Mouse (Mus musculus) CH12.LX (cell line): ENCODE data around the gene Clba1. TPM values are rescaled to one million over a fixed set of nuclear protein-coding genes. Genes with fewer than 3 reads are reported as not detected.
"Not testable (repeated sequence)": the region's sequence is repeated elsewhere in the genome, so short reads cannot be mapped to it uniquely, and the experiment has no call there.

Experiments
- DNase-seq: peaks from one replicate; pipeline ENCODE4 v3.0.0-alpha.2; 2013; ENCODE audit errors: extremely low read depth
- H3K27ac ChIP-seq: 2 replicates; pipeline ENCODE4 v1.5.1; 2012; ENCODE audit warnings: low read depth, mild to moderate bottlenecking, control low read depth, moderate library complexity; ENCODE audit not compliant: insufficient read depth
- H3K27me3 ChIP-seq: replicated peaks from 2 replicates; pipeline ENCODE3; 2012; ENCODE audit warnings: inconsistent platforms
- H3K36me3 ChIP-seq, 2 experiments: replicated peaks in 1 of 2; 2 replicates each; pipeline versions ENCODE3 to v1.6.1; 2012; ENCODE audit warnings: inconsistent platforms in 1 of 2, low read length in 1 of 2, mild to moderate bottlenecking in 1 of 2, mixed read lengths in 1 of 2, moderate library complexity in 1 of 2; ENCODE audit not compliant: control insufficient read depth in 1 of 2, insufficient read depth in 1 of 2
- H3K4me1 ChIP-seq, 2 experiments: 2 replicates each; pipeline ENCODE4 v1.6.1; 2012; ENCODE audit warnings: inconsistent platforms in 1 of 2, moderate library complexity in 1 of 2; ENCODE audit not compliant: insufficient read depth in 2 of 2, control insufficient read depth in 1 of 2
- H3K4me2 ChIP-seq: 2 replicates; pipeline ENCODE4 v1.6.1; 2012; ENCODE audit warnings: low read depth, mild to moderate bottlenecking, control low read depth; ENCODE audit not compliant: poor library complexity, insufficient read depth, severe bottlenecking
- H3K4me3 ChIP-seq, 3 experiments: fragments of 150-350 bp in 1 of 3; sonication (generic) in 1 of 3; replicated peaks in 1 of 3; 2 replicates each; pipeline versions ENCODE3 to v1.5.1; 2011 to 2012; ENCODE audit warnings: low read depth in 2 of 3, low read length in 2 of 3, mild to moderate bottlenecking in 2 of 3, moderate library complexity in 2 of 3, control low read depth in 1 of 3, improper control_type of control experiment in 1 of 3, inconsistent platforms in 1 of 3, mixed read lengths in 1 of 3; ENCODE audit not compliant: poor library complexity in 1 of 3
- H3K79me2 ChIP-seq: replicated peaks from 2 replicates; pipeline ENCODE4 v1.6.1; 2012; ENCODE audit warnings: mild to moderate bottlenecking, moderate library complexity; ENCODE audit not compliant: control insufficient read depth, poor library complexity, insufficient read depth, severe bottlenecking; ENCODE audit errors: extremely low read depth
- H3K9ac ChIP-seq: 2 replicates; pipeline ENCODE4 v1.6.1; 2012; ENCODE audit warnings: low read depth, mild to moderate bottlenecking, control low read depth, moderate library complexity; ENCODE audit not compliant: insufficient read depth
- H3K9me3 ChIP-seq: replicated peaks from 2 replicates; pipeline ENCODE3; 2012; ENCODE audit warnings: low read length, inconsistent platforms, mixed read lengths
- CHD2 ChIP-seq: IDR thresholded peaks from 2 replicates; pipeline ENCODE4 v1.6.1; 2011; ENCODE audit warnings: low read length, improper control_type of control experiment
- CTCF ChIP-seq, 2 experiments: IDR thresholded peaks in 1 of 2; conservative IDR thresholded peaks in 1 of 2; 2 replicates each; pipeline ENCODE4 v1.5.1; 2011 to 2012; ENCODE audit warnings: low read depth in 2 of 2, low read length in 2 of 2, improper control_type of control experiment in 1 of 2, inconsistent platforms in 1 of 2, mild to moderate bottlenecking in 1 of 2, moderate library complexity in 1 of 2
- ELF1 ChIP-seq: IDR thresholded peaks from 2 replicates; pipeline ENCODE4 v1.6.1; 2014; ENCODE audit warnings: low read depth, mild to moderate bottlenecking, inconsistent platforms, low read length, improper control_type of control experiment
- EP300 ChIP-seq: IDR thresholded peaks from 2 replicates; pipeline ENCODE4 v1.6.1; 2011; ENCODE audit warnings: low read length, improper control_type of control experiment
- GABPA ChIP-seq: IDR thresholded peaks from 2 replicates; pipeline ENCODE4 v1.6.1; 2012; ENCODE audit warnings: low read depth, low read length, improper control_type of control experiment, inconsistent platforms; ENCODE audit not compliant: insufficient replicate concordance
- HCFC1 ChIP-seq: IDR thresholded peaks from 2 replicates; pipeline ENCODE4 v1.6.1; 2012; ENCODE audit warnings: low read depth, mild to moderate bottlenecking, inconsistent platforms, low read length, improper control_type of control experiment
- MAFK ChIP-seq: IDR thresholded peaks from 2 replicates; pipeline ENCODE4 v1.6.1; 2011; ENCODE audit warnings: low read length, improper control_type of control experiment; ENCODE audit not compliant: insufficient replicate concordance
- MAX ChIP-seq: IDR thresholded peaks from 2 replicates; pipeline ENCODE4 v1.6.1; 2011; ENCODE audit warnings: low read length, improper control_type of control experiment
- MAZ ChIP-seq: IDR thresholded peaks from 2 replicates; pipeline ENCODE4 v1.6.1; 2012; ENCODE audit warnings: low read depth, mild to moderate bottlenecking, inconsistent platforms, low read length, improper control_type of control experiment, moderate library complexity
- MEF2A ChIP-seq: IDR thresholded peaks from 2 replicates; pipeline ENCODE4 v1.6.1; 2014; ENCODE audit warnings: low read depth, mild to moderate bottlenecking, inconsistent platforms, low read length, improper control_type of control experiment, borderline replicate concordance
- MXI1 ChIP-seq: IDR thresholded peaks from 2 replicates; pipeline ENCODE4 v1.6.1; 2011; ENCODE audit warnings: mild to moderate bottlenecking, low read depth, low read length, improper control_type of control experiment
- NRF1 ChIP-seq: IDR thresholded peaks from 2 replicates; pipeline ENCODE4 v1.6.1; 2014; ENCODE audit warnings: low read depth, mild to moderate bottlenecking, inconsistent platforms, low read length, improper control_type of control experiment, moderate library complexity
- PAX5 ChIP-seq: IDR thresholded peaks from 2 replicates; pipeline ENCODE4 v1.6.1; 2012; ENCODE audit warnings: low read length, inconsistent platforms, mixed read lengths
- POLR2A ChIP-seq: IDR thresholded peaks from 2 replicates; pipeline ENCODE4 v1.6.1; 2011; ENCODE audit warnings: low read depth, mild to moderate bottlenecking, improper control_type of control experiment, low read length
- POLR2AphosphoS2 ChIP-seq: IDR thresholded peaks from 2 replicates; pipeline ENCODE4 v1.6.1; 2011; ENCODE audit warnings: low read depth, low read length, improper control_type of control experiment
- SMC3 ChIP-seq: IDR thresholded peaks from 2 replicates; pipeline ENCODE4 v1.6.1; 2011; ENCODE audit warnings: low read depth, low read length, improper control_type of control experiment
- TBP ChIP-seq: conservative IDR thresholded peaks from 2 replicates; pipeline ENCODE4 v1.6.1; 2011; ENCODE audit warnings: low read depth, low read length, improper control_type of control experiment
- ZC3H11A ChIP-seq: IDR thresholded peaks from 2 replicates; pipeline ENCODE4 v1.6.1; 2012; ENCODE audit warnings: low read depth, mild to moderate bottlenecking, inconsistent platforms, low read length, improper control_type of control experiment
- ZKSCAN1 ChIP-seq: IDR thresholded peaks from 2 replicates; pipeline ENCODE4 v1.6.1; 2012; ENCODE audit warnings: low read depth, inconsistent platforms, low read length, improper control_type of control experiment, borderline replicate concordance
- ZNF384 ChIP-seq: IDR thresholded peaks from 2 replicates; pipeline ENCODE4 v1.6.1; 2012; ENCODE audit warnings: low read depth, low read length, improper control_type of control experiment, inconsistent platforms
- dilution Hi-C: fragments of 300-500 bp; cut with MboI; formaldehyde crosslinking; loops from 2 replicates; pipeline ENCODE4 v1.14.3; 2020; ENCODE audit warnings: low sequenced_read_pairs; ENCODE audit not compliant: extremely low pct_unique_long_range_greater_than_20kb, extremely low pct_ligation_motif_present
- in situ Hi-C: fragments of 300-500 bp; cut with MboI; formaldehyde crosslinking; loops from 3 replicates; pipeline ENCODE4 v1.14.3; 2019; ENCODE audit warnings: low sequenced_read_pairs, low pct_ligation_motif_present, low pct_unique_long_range_greater_than_20kb, mixed read lengths
- polyA plus RNA-seq: library from polyadenylated mRNA; unstranded; fragments of >175 nt; gene quantifications from 2 replicates; pipeline ENCODE4 v1.2.1, GENCODE M21; 2012; ENCODE audit warnings: low read depth; ENCODE audit not compliant: insufficient read length
- total RNA-seq, 2 experiments: library from RNA; depleted of rRNA; stranded (reverse); fragments of 300-350 nt in 1 of 2; fragments of >200 nt in 1 of 2; gene quantifications; 2 replicates each; pipeline ENCODE4 v1.2.3; 2012 to 2014

Clba1 gene
- total and polyA plus RNA-seq, 3 experiments: 2.5 to 3.5 (median 3.5) TPM

- H3K36me3 ChIP-seq, H3K4me3 ChIP-seq, H3K4me1 ChIP-seq, H3K27ac ChIP-seq, DNase-seq, H3K4me2 ChIP-seq, in situ Hi-C loops, H3K27me3 ChIP-seq, H3K9ac ChIP-seq, H3K79me2 ChIP-seq, dilution Hi-C loops: not testable (repeated sequence)
- peaks cover 10% of the 10 kb centered on the region for H3K9me3 ChIP-seq
- peak in 1 of 2 experiments; percentile 16; a peak in 1 of 4 replicates for TF ChIP-seq CTCF (conservative IDR thresholded peaks at IDR 0.05 in 1 of 2, IDR thresholded peaks at IDR 0.05 in 1 of 2; ENCODE audit: low read depth in 2 of 2, low read length in 2 of 2)
Observed at GRCm38 (mm10) chr12:112841338-112841892, 32.7 kb downstream of the Clba1 start.

- H3K79me2 ChIP-seq, H3K4me1 ChIP-seq, dilution Hi-C loops, H3K36me3 ChIP-seq, DNase-seq, H3K27me3 ChIP-seq, H3K27ac ChIP-seq, in situ Hi-C loops, H3K4me2 ChIP-seq, H3K9ac ChIP-seq, H3K4me3 ChIP-seq: not testable (repeated sequence)
- H3K9me3 ChIP-seq: peaks cover 10% of the 10 kb centered on the region
Observed at GRCm38 (mm10) chr12:112842128-112842527, 33.4 kb downstream of the Clba1 start.

- no peak overlapping the region for H3K9ac ChIP-seq
- TF ChIP-seq CTCF (conservative IDR thresholded peaks at IDR 0.05 in 1 of 2, IDR thresholded peaks at IDR 0.05 in 1 of 2; ENCODE audit: low read depth in 2 of 2, low read length in 2 of 2) (peak; percentile 93 to 98), POLR2A (no peak), CHD2 (no peak), POLR2AphosphoS2 (no peak), ZKSCAN1 (no peak), PAX5 (no peak), MAX (no peak), GABPA (no peak), MAZ (no peak), MXI1 (no peak), MEF2A (no peak), MAFK (no peak), TBP (no peak), SMC3 (peak; percentile 97), ZC3H11A (peak; percentile 71), HCFC1 (no peak), NRF1 (no peak), ELF1 (no peak), ZNF384 (no peak), EP300 (no peak)
- dilution Hi-C loops: no loop called here
- H3K4me2 ChIP-seq: no peak overlapping the region
- DNase-seq: peak; percentile 87
- no peaks in the 10 kb centered on the region for H3K79me2 ChIP-seq
- no peaks in the 10 kb centered on the region for H3K27me3 ChIP-seq
- peaks cover 0 to 7% of the 10 kb centered on the region in 2 experiments; a peak in 1 of 4 replicates for H3K4me1 ChIP-seq
- peaks cover 17% of the 10 kb centered on the region for H3K9me3 ChIP-seq
- H3K4me3 ChIP-seq: no peak overlapping the region
- in situ Hi-C loops: no loop called here
- peaks cover 0 to 6% of the 10 kb centered on the region in 2 experiments for H3K36me3 ChIP-seq
- no peak overlapping the region for H3K27ac ChIP-seq
Observed at GRCm38 (mm10) chr12:112843803-112844202, 35.1 kb downstream of the Clba1 start.
